Mouse (Mus musculus) intestine, embryonic 15.5 days (tissue): Measurements from ENCODE around the gene Plekha5. TPM values are rescaled to one million over a fixed set of nuclear protein-coding genes. Genes with fewer than 3 reads are reported as not detected.

Source experiments
- ATAC-seq: fragments of 200-750 bp; cut with Nextera tagmentation; 2 replicates; pipeline ENCODE4 v1.8.0; 2017; ENCODE audit warnings: moderate TSS enrichment, moderate library complexity
- H3K27ac ChIP-seq: fragments of 300-500 bp; sonication (generic); 2 replicates; pipeline ENCODE4 v1.5.1; 2015; ENCODE audit warnings: mild to moderate bottlenecking, inconsistent platforms
- H3K27me3 ChIP-seq: fragments of 300-500 bp; sonication (generic); replicated peaks from 2 replicates; pipeline ENCODE4 v1.6.1; 2015; ENCODE audit warnings: inconsistent platforms
- H3K36me3 ChIP-seq: fragments of 300-500 bp; sonication (generic); 2 replicates; pipeline ENCODE4 v1.6.1; 2015; ENCODE audit warnings: inconsistent platforms
- H3K4me1 ChIP-seq: fragments of 300-500 bp; sonication (generic); replicated peaks from 2 replicates; pipeline ENCODE4 v1.6.1; 2015; ENCODE audit warnings: inconsistent platforms
- H3K4me2 ChIP-seq: fragments of 300-500 bp; sonication (generic); replicated peaks from 2 replicates; pipeline ENCODE4 v1.6.1; 2015; ENCODE audit warnings: mild to moderate bottlenecking, inconsistent platforms
- H3K4me3 ChIP-seq: fragments of 300-500 bp; sonication (generic); replicated peaks from 2 replicates; pipeline ENCODE4 v1.5.1; 2015; ENCODE audit warnings: inconsistent platforms
- H3K9ac ChIP-seq: fragments of 300-500 bp; sonication (generic); 2 replicates; pipeline ENCODE4 v1.6.1; 2015; ENCODE audit warnings: inconsistent platforms
- H3K9me3 ChIP-seq: fragments of 300-500 bp; sonication (generic); 2 replicates; pipeline ENCODE4 v1.6.1; 2016; ENCODE audit warnings: inconsistent platforms
- WGBS: fragments of 180-500 bp; shearing (Covaris S2); methylation state at CpG from one replicate; pipeline ENCODE4 v1.1.7; 2015; 5-methylcytosine and 5-hydroxymethylcytosine counted together
- polyA plus RNA-seq: library from polyadenylated mRNA; unstranded; fragments of >200 nt; fragmentation: Nextera tagmentation; extraction: Ambion mirVana; gene quantifications from 2 replicates; pipeline ENCODE4 v1.2.1, GENCODE M21; 2015

Gene Plekha5
- polyA plus RNA-seq, 1 experiment from 2014 or later: 43.2 TPM

- ATAC-seq: no peak
- no peak overlapping the region for H3K27ac ChIP-seq
Measured at GRCm38 (mm10) chr6:140460398-140460797, 36.5 kb downstream of the Plekha5 start.

GRCm38 (mm10) chr6:140464818-140465217, 41.0 kb downstream of the Plekha5 start:
- H3K9ac ChIP-seq: no peak overlapping the region
- no peak overlapping the region for H3K4me2 ChIP-seq
- no peak overlapping the region for H3K4me3 ChIP-seq
- 90% methylated on average over 6 of the region's 6 CpGs for WGBS
- no peak for ATAC-seq
- H3K36me3 ChIP-seq: no peaks in the 10 kb centered on the region
- peaks cover 6% of the 10 kb centered on the region for H3K4me1 ChIP-seq
- no peak overlapping the region for H3K27ac ChIP-seq
- no peaks in the 10 kb centered on the region for H3K27me3 ChIP-seq
- H3K9me3 ChIP-seq: no peaks in the 10 kb centered on the region

More at GRCm38 (mm10) chr6:140460398-140460797, 36.5 kb downstream of the Plekha5 start:
- Histone ChIP-seq H3K36me3 (no peaks in the 10 kb centered on the region), H3K27me3 (no peaks in the 10 kb centered on the region), H3K4me1 (peaks cover 3% of the 10 kb centered on the region; the same call in 1 of the 2 replicates), H3K9ac (no peak overlapping the region), H3K9me3 (no peaks in the 10 kb centered on the region), H3K4me3 (no peak overlapping the region), H3K4me2 (no peak overlapping the region)
- WGBS: 83% methylated on average over 7 of the region's 7 CpGs

DNA sequence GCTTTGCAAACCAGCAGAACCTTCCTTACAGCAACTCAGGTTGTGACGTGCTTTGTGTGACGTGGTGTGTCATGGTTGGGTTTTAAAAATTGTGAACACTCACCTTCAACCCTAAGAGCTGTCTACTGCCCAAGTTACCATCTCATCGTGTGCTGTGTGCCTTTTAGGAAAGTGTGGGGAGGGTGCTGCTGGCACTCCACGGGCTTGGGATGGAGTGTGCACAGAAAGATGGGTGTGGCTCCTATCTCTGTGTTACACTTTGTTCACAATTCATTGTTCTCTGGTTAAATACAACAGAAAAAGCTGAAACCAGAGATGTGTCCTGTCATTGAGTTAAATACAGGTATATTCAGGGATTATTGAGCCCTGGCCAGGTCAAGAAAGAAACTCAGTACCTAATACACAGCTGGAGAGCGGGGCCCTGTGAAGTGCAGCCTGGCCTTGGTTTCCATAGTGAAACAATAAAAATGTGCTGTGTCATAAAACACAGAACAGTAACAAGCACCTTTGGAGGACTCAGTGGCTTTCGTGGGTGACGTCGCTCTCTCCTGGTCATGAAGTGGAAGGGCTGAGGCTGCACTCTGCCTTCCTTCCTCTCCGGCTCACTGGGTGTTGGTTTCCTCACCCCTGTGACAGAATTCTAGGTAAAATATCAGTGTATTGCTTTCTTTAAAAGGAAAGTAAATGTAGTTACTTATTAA, 42.2 kb downstream of the Plekha5 start:
- Histone ChIP-seq H3K27ac (0 out of 2 replicates have a peak overlapping the region, but pooled peaks have one; percentile 11), H3K4me1 (peaks cover 6% of the 10 kb centered on the region), H3K27me3 (no peaks in the 10 kb centered on the region), H3K4me2 (no peak overlapping the region), H3K9me3 (no peaks in the 10 kb centered on the region), H3K9ac (no peak overlapping the region), H3K4me3 (no peak overlapping the region), H3K36me3 (no peaks in the 10 kb centered on the region)
- WGBS: 58% methylated on average over 9 of the region's 9 CpGs
- peak; percentile 94 for ATAC-seq

DNA sequence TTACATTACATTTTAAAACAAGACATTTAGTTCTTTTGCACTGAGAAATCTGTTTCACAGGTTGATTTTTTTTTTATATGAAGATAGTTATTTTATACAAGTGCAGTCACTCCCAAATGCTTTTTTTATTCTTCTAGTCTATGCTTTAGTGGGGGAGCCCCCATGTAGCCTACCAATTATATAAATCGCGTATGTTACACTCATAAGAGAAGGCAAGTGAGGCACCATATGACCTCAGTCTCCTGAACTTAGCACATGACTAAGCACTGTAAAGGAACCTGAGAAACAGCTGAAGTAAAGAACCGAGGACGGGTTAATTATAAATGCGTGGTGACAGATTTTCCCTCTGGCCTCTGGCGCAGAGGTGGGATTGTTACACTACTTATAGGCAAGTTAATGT, 43.0 kb downstream of the Plekha5 start:
- Histone ChIP-seq H3K36me3 (no peaks in the 10 kb centered on the region), H3K9me3 (no peaks in the 10 kb centered on the region), H3K4me1 (peaks cover 6% of the 10 kb centered on the region), H3K27me3 (no peaks in the 10 kb centered on the region), H3K27ac (no peak overlapping the region), H3K4me3 (no peak overlapping the region), H3K4me2 (no peak overlapping the region), H3K9ac (no peak overlapping the region)
- 75% methylated on average over 6 of the region's 6 CpGs for WGBS
- peak; percentile 42; the same call in 1 of the 2 replicates for ATAC-seq

DNA sequence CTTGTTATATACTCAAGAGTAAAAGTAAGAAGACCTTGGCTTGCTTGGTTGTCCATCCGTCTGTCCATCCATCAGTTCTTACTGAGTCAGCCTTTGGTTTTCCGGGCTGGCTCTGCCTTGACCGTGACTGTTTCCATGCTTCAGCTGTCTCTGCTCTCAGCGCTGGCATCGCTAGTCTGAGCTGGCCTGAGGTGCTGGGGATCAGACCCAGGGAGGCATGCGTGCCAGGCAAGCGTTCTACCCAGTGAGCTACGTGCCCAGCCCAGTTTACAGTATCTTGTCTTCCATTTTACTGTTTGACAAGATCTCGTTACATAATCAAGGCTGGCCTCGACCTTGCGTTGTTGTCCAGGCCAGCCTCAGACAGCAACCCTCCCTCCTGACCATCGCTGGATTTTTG, 44.0 kb downstream of the Plekha5 start:
- H3K4me2 ChIP-seq: no peak overlapping the region
- no peak for ATAC-seq
- H3K36me3 ChIP-seq: no peaks in the 10 kb centered on the region
- 95% methylated on average over 12 of the region's 12 CpGs for WGBS
- peaks cover 6% of the 10 kb centered on the region for H3K4me1 ChIP-seq
- H3K27me3 ChIP-seq: no peaks in the 10 kb centered on the region
- H3K4me3 ChIP-seq: no peak overlapping the region
- H3K27ac ChIP-seq: no peak overlapping the region
- no peaks in the 10 kb centered on the region for H3K9me3 ChIP-seq
- H3K9ac ChIP-seq: no peak overlapping the region

DNA sequence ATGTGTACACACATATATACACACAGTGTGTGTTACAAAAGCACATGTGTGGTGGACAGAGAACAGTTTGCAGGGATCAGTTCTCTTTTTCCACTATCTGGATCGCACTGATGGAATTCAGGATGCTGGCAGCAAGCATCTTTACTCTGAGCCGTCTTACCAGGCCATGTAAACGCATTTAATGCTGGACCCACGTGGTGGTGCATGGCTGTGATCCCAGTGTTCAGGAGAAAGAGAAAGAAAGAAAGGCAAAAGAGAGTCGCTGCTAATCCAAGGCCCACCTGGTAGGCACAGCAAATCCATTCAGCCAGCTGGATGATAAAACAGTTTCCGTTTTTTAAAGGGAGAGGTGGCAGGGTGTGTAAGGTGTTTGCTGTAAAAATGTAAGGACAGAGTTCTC, 45.9 kb downstream of the Plekha5 start:
- Histone ChIP-seq H3K27ac (no peak overlapping the region), H3K4me1 (peaks cover 6% of the 10 kb centered on the region), H3K9ac (no peak overlapping the region), H3K27me3 (no peaks in the 10 kb centered on the region), H3K9me3 (no peaks in the 10 kb centered on the region), H3K36me3 (no peaks in the 10 kb centered on the region), H3K4me2 (no peak overlapping the region), H3K4me3 (no peak overlapping the region)
- 77% methylated on average over 6 of the region's 6 CpGs for WGBS
- no peak for ATAC-seq

GRCm38 (mm10) chr6:140471751-140472150, 47.9 kb downstream of the Plekha5 start:
- Histone ChIP-seq H3K4me2 (no peak overlapping the region), H3K4me3 (no peak overlapping the region), H3K36me3 (no peaks in the 10 kb centered on the region), H3K9ac (no peak overlapping the region), H3K27me3 (no peaks in the 10 kb centered on the region), H3K27ac (no peak overlapping the region), H3K9me3 (no peaks in the 10 kb centered on the region), H3K4me1 (no peaks in the 10 kb centered on the region; the same call in 1 of the 2 replicates)
- 74% methylated on average over 5 of the region's 5 CpGs for WGBS
- no peak for ATAC-seq

DNA sequence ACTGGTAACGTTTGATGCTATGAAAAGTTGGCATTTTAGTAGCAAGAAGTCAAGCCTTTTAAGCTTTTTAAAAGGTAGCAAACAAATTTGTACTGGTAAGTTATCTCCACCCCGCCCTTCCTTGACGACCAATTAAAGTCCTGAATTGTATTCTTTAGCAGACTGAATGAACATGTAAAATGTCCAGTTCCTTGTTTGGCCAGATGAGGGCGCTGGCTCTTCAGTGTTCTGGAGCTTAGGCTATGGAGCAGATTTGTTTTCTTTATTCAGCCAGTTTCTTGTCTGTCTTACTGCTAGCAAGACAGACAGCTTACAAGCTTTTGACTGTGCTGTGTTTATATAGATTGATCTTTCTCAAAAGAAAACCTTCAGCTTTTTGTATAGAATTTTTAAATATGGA, 48.5 kb downstream of the Plekha5 start:
- H3K4me3 ChIP-seq: no peak overlapping the region
- no peak overlapping the region for H3K9ac ChIP-seq
- WGBS: 54% methylated on average over 4 of the region's 4 CpGs
- H3K36me3 ChIP-seq: no peaks in the 10 kb centered on the region
- no peaks in the 10 kb centered on the region for H3K9me3 ChIP-seq
- no peaks in the 10 kb centered on the region for H3K27me3 ChIP-seq
- no peak for ATAC-seq
- H3K27ac ChIP-seq: no peak overlapping the region
- H3K4me2 ChIP-seq: no peak overlapping the region
- 0 out of 2 replicates have a peak, but pooled peaks cover 3% of the 10 kb centered on the region for H3K4me1 ChIP-seq

DNA sequence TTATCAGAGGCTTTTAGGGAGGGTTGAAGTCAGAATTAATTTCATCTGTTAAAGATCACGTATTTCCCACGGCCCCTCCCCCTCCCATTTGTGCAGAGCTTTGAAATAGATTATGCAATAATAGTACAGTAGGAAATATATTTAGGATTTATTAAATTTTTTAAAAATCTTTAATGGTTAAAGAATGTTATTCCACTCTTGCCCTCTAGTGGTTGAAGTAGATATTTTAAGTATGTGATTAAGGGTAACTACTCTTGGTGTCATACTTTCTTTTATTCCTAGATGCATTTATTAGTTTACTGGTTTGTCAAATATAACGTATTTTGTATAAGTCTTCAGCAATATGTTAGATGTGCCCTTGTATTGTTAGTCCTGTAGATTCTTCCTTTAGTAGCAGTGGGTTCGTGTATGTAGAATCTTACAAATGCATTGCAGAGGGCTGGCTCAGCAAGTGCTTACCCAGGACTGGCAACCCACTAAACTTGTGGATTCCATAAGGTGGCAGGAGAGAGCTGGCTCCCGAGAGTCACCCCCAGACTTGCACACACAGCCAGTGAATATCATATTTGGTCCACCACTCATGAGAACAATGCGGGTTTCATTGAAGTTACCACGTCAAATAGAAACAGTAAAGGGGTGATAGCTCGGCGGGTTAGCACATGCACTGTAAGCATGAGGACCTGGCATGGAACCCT, 51.7 kb downstream of the Plekha5 start:
- Histone ChIP-seq H3K4me1 (peaks cover 8% of the 10 kb centered on the region; the same call in 1 of the 2 replicates), H3K9ac (no peak overlapping the region), H3K36me3 (no peaks in the 10 kb centered on the region), H3K27me3 (no peaks in the 10 kb centered on the region), H3K27ac (no peak overlapping the region), H3K9me3 (no peaks in the 10 kb centered on the region), H3K4me2 (no peak overlapping the region), H3K4me3 (no peak overlapping the region)
- no peak for ATAC-seq
- WGBS: 81% methylated on average over 9 of the region's 9 CpGs

- Histone ChIP-seq H3K27me3 (no peaks in the 10 kb centered on the region), H3K4me2 (no peak overlapping the region), H3K9ac (no peak overlapping the region), H3K4me1 (peaks cover 8% of the 10 kb centered on the region), H3K27ac (0 out of 2 replicates have a peak overlapping the region, but pooled peaks have one; percentile 22), H3K36me3 (no peaks in the 10 kb centered on the region), H3K4me3 (no peak overlapping the region), H3K9me3 (no peaks in the 10 kb centered on the region)
- WGBS: 56% methylated on average over 2 of the region's 2 CpGs
- ATAC-seq: no peak
Measured at GRCm38 (mm10) chr6:140476981-140477380, 53.1 kb downstream of the Plekha5 start.

GRCm38 (mm10) chr6:140478031-140478430, 54.2 kb downstream of the Plekha5 start:
- Histone ChIP-seq H3K9ac (no peak overlapping the region), H3K27me3 (no peaks in the 10 kb centered on the region), H3K4me2 (no peak overlapping the region), H3K27ac (peak overlapping the region; percentile 13; the same call in 1 of the 2 replicates), H3K4me3 (no peak overlapping the region), H3K36me3 (no peaks in the 10 kb centered on the region), H3K9me3 (no peaks in the 10 kb centered on the region), H3K4me1 (peaks cover 8% of the 10 kb centered on the region)
- ATAC-seq: peak; percentile 66
- 18% methylated on average over 7 of the region's 7 CpGs for WGBS

DNA sequence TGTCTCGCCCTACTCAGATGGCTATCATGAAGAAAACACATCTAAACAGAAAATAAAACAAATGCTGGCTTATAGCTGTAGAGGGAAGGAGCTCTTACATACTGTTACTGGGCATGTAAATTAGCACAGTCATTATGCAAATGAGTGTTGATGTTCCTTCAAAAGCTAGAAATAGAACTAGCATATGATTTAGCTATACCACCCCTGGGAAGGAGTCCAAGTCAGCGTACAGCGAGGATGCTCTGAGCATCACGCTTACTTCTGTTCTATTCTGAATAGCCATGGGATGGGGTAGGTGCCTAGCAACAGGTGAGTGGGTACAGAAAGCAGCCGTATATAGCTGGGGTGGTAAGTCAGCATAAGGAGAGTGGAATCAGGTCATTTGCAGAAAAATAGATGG, 55.1 kb downstream of the Plekha5 start:
- no peak overlapping the region for H3K27ac ChIP-seq
- H3K4me1 ChIP-seq: peaks cover 13% of the 10 kb centered on the region
- H3K4me3 ChIP-seq: no peak overlapping the region
- no peak overlapping the region for H3K9ac ChIP-seq
- no peaks in the 10 kb centered on the region for H3K9me3 ChIP-seq
- no peaks in the 10 kb centered on the region for H3K27me3 ChIP-seq
- no peaks in the 10 kb centered on the region for H3K36me3 ChIP-seq
- WGBS: 91% methylated on average over 5 of the region's 5 CpGs
- ATAC-seq: no peak
- H3K4me2 ChIP-seq: no peak overlapping the region
